Mouse (Mus musculus) gastrocnemius, adult 2 months (tissue): ENCODE results near the gene Naalad2. TPM values are rescaled to one million over a fixed set of nuclear protein-coding genes. Genes with fewer than 3 reads are reported as not detected.
"Not testable (repeated sequence)": the region's sequence is repeated elsewhere in the genome, so short reads cannot be mapped to it uniquely, and the experiment has no call there.

Source experiments
- DNase-seq: peaks from one replicate; pipeline ENCODE4 v3.0.0; 2022
- H3K27ac ChIP-seq: fragments of 200-600 bp; 2 replicates; pipeline ENCODE4 v1.8.1; 2022; ENCODE audit warnings: mild to moderate bottlenecking
- H3K4me3 ChIP-seq: fragments of 200-600 bp; 2 replicates; pipeline ENCODE4 v1.8.1; 2022; ENCODE audit warnings: mild to moderate bottlenecking, moderate library complexity
- CTCF ChIP-seq: fragments of 200-600 bp; IDR thresholded peaks from 2 replicates; pipeline ENCODE4 v1.8.1; 2022; ENCODE audit warnings: antibody characterized with exemption, mild to moderate bottlenecking, moderate library complexity
- intact Hi-C: fragments of 180-260 bp; cut with DNase I; formaldehyde crosslinking; loops from one replicate; pipeline ENCODE4 v1.15.1; 2025
- long read RNA-seq, 2 experiments: library from polyadenylated mRNA; stranded (forward); transcript quantifications; one replicate each; pipeline ENCODE4 v2.0.0; 2021
- total RNA-seq, 2 experiments: library from RNA; stranded (reverse); gene quantifications; 2 replicates each; pipeline ENCODE4 v1.2.3; 2021

Naalad2 gene
- 1 to 10 TPM; 3.1 to 5.5 TPM for total RNA-seq
- long read RNA-seq, experiment 1, partial matches to known transcripts = 1 of 4 reads
- long read RNA-seq, experiment 1, other reads (novel, unspliced or antisense) = 1 of 4 reads
- long read RNA-seq, experiment 2, partial matches to known transcripts = 0 of 2 reads
- long read RNA-seq, experiment 2, other reads (novel, unspliced or antisense) = 0 of 2 reads

GRCm38 (mm10) chr9:18402895-18403294 is at the start of gene Naalad2:
TSS of gene Naalad2 (minus strand) at chr9:18402995.
- intact Hi-C loops = not testable (repeated sequence)

GRCm38 (mm10) chr9:18431687-18432086 is 28.9 kb upstream of the Naalad2 start:
- no peak for DNase-seq
- intact Hi-C loops = no loop called here
- H3K4me3 ChIP-seq = no peak overlapping the region
- H3K27ac ChIP-seq = no peak overlapping the region
- TF ChIP-seq CTCF = no peak

More at GRCm38 (mm10) chr9:18402895-18403294, at the start of gene Naalad2:
- H3K27ac ChIP-seq, DNase-seq, H3K4me3 ChIP-seq: not testable (repeated sequence)

- Histone ChIP-seq H3K27ac (no peak within 1 kb of the TSS), H3K4me3 (no peak within 1 kb of the TSS)
- no peak for DNase-seq
- no peak for TF ChIP-seq CTCF
- intact Hi-C loops = no loop called here
Measured at GRCm38 (mm10) chr9:18430354-18430753, 27.6 kb upstream of the Naalad2 start, which contains the start of gene Mbd3l2. TSS of gene Mbd3l2 (plus strand) at chr9:18430654.

GRCm38 (mm10) chr9:18412371-18412770 is 9.6 kb upstream of the Naalad2 start:
- H3K27ac ChIP-seq, intact Hi-C loops, DNase-seq, H3K4me3 ChIP-seq: not testable (repeated sequence)

GRCm38 (mm10) chr9:18404118-18404517 is 1.3 kb upstream of the Naalad2 start, which contains the start of gene Ubtfl1:
TSS of gene Ubtfl1 (plus strand) at chr9:18404418.
- no peak within 1 kb of the TSS for H3K27ac ChIP-seq
- intact Hi-C loops = no loop called here
- TF ChIP-seq CTCF = no peak
- no peak for DNase-seq
- no peak within 1 kb of the TSS for H3K4me3 ChIP-seq

- H3K27ac ChIP-seq = no peak overlapping the region
- no peak overlapping the region for H3K4me3 ChIP-seq
- no peak for DNase-seq
- intact Hi-C loops = no loop called here
- TF ChIP-seq CTCF = no peak
Measured at GRCm38 (mm10) chr9:18399629-18400028, 3.2 kb downstream of the Naalad2 start.

- no peak for TF ChIP-seq CTCF
- Histone ChIP-seq H3K4me3 (peak overlapping the region; percentile 57), H3K27ac (peak overlapping the region; percentile 75)
- peak; percentile 46 for DNase-seq
- intact Hi-C loops = no loop called here
Measured at GRCm38 (mm10) chr9:18385782-18386181, 17.0 kb downstream of the Naalad2 start.

- H3K27ac ChIP-seq, intact Hi-C loops, DNase-seq, H3K4me3 ChIP-seq: not testable (repeated sequence)
Measured at GRCm38 (mm10) chr9:18373026-18373425, 29.8 kb downstream of the Naalad2 start.

- intact Hi-C loops = no loop called here
- no peak overlapping the region for H3K4me3 ChIP-seq
- DNase-seq = no peak
- TF ChIP-seq CTCF = no peak
- H3K27ac ChIP-seq = no peak overlapping the region
Measured at GRCm38 (mm10) chr9:18319990-18320389, 82.8 kb downstream of the Naalad2 start.

- Histone ChIP-seq H3K4me3 (no peak overlapping the region), H3K27ac (no peak overlapping the region)
- intact Hi-C loops = loop anchor here (10.0 kb wide), 1 partner anchor 1326 kb away; the partner anchor contains the start of gene Zfp317
- no peak for TF ChIP-seq CTCF
- no peak for DNase-seq
Measured at GRCm38 (mm10) chr9:18298301-18298700, 104.5 kb downstream of the Naalad2 start.

GRCm38 (mm10) chr9:18293026-18293781 is 109.6 kb downstream of the Naalad2 start:
- intact Hi-C loops = loop anchor here (2.0 to 10.0 kb wide), 2 partner anchors 180 to 1332 kb away; partner anchors contain the start of gene Zfp317
- H3K27ac ChIP-seq = peak overlapping the region; percentile 97
- DNase-seq = no peak
- no peak for TF ChIP-seq CTCF
- peak overlapping the region; percentile 89 for H3K4me3 ChIP-seq

GRCm38 (mm10) chr9:18292443-18292922 is 110.3 kb downstream of the Naalad2 start:
- peak overlapping the region; percentile 97 for H3K27ac ChIP-seq
- no peak for DNase-seq
- TF ChIP-seq CTCF = no peak
- intact Hi-C loops = loop anchor here (2.0 to 10.0 kb wide), 2 partner anchors 180 to 1332 kb away; partner anchors contain the start of gene Zfp317
- H3K4me3 ChIP-seq = peak overlapping the region; percentile 89
